Mouse (Mus musculus) ovary, postnatal 10 days (tissue): Measurements from ENCODE around the gene Vmn1r112.
"Not testable (repeated sequence)": the region's sequence is repeated elsewhere in the genome, so short reads cannot be mapped to it uniquely, and the experiment has no call there.

Experiments
- DNase-seq: peaks from one replicate; pipeline ENCODE4 v3.0.0; 2022; ENCODE audit warnings: low spot score

The Vmn1r112 gene

GRCm38 (mm10) chr7:20770885-20771284 lies at the start of gene Vmn1r112:
TSS of gene Vmn1r112 (plus strand) at chr7:20771185.
- not testable (repeated sequence) for DNase-seq

- not testable (repeated sequence) for DNase-seq
These were observed 40.5 kb upstream of the Vmn1r112 start, which contains the start of gene Gm10668 for GRCm38 (mm10) chr7:20730524-20730923. TSS of gene Gm10668 (minus strand) at chr7:20730624.

GRCm38 (mm10) chr7:20786985-20787384 lies 16.0 kb downstream of the Vmn1r112 start, which contains the start of gene Vmn1r113:
TSS of gene Vmn1r113 (plus strand) at chr7:20787285.
- DNase-seq: not testable (repeated sequence)

GRCm38 (mm10) chr7:20812086-20812485 lies 41.1 kb downstream of the Vmn1r112 start, which contains the start of gene Vmn1r114:
TSS of gene Vmn1r114 (minus strand) at chr7:20812186.
- not testable (repeated sequence) for DNase-seq
